Mouse (Mus musculus): ENCODE results near the gene Gosr2. TPM values are rescaled to one million over a fixed set of nuclear protein-coding genes. Genes with fewer than 3 reads are reported as not detected.

Gene Gosr2
- polyA plus RNA-seq (2012; rRNA removed): 86.5 and 87.4 TPM in 2 replicates

DNA sequence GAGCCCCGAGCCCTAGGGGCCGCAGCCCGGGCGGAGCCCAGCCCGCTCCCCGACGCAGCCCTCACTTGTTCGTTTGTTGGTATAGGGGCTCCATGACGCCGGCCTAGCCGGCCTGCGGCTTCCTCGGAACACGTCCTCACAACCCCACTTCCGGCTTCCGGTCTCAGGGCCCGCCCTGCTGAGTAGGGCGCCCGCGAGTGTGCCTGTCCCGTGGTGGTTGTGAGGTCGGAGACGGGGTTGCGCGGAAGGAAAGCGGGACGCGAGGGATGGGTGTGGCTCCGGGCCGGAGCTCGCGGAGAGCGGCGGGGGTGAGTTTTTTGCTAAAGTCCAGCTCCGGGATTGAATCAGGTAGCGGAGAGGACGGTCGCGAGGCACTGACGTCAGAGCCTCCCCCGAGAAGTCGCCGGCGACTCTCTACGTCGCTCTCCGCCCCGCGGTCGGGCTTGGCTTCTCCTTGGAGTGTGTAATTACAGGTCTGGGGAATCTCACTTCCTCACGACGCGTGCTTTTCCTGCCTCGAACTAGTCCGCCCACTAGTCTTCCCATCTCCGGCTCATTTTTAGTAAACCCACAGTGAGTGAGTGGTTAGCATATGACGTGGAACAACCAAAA lies at the start of gene Gosr2:
Gene Gosr2, minus strand, starts transcription at position 334 of the 612 bp plus-strand sequence.
- TF ChIP-seq CTCF (IDR thresholded peaks at IDR 0.05; ENCODE audit: borderline replicate concordance, insufficient read depth, low read depth, low read length) (no peak), POLR2A (IDR thresholded peaks at IDR 0.05; ENCODE audit: borderline replicate concordance, insufficient read depth, low read length) (peak; percentile 69; the same call in 1 of the 2 replicates)
- under 1% methylated on average over 57 of the region's 57 CpGs for WGBS
- Histone ChIP-seq H3K27ac (ENCODE audit: insufficient read depth, low read length) (peak within 1 kb of the TSS; percentile 94), H3K4me3 (replicated peaks; ENCODE audit: insufficient read depth, low read depth, low read length) (peak within 1 kb of the TSS; percentile 87), H3K27me3 (ENCODE audit: control insufficient read depth, insufficient read depth, low read length) (no peaks in the 10 kb centered on the region), H3K4me1 (ENCODE audit: control insufficient read depth, insufficient read depth, low read length) (peaks cover 3% of the 10 kb centered on the region; the same call in 1 of the 2 replicates)
- peak; percentile 90 to 95 for DNase-seq

DNA sequence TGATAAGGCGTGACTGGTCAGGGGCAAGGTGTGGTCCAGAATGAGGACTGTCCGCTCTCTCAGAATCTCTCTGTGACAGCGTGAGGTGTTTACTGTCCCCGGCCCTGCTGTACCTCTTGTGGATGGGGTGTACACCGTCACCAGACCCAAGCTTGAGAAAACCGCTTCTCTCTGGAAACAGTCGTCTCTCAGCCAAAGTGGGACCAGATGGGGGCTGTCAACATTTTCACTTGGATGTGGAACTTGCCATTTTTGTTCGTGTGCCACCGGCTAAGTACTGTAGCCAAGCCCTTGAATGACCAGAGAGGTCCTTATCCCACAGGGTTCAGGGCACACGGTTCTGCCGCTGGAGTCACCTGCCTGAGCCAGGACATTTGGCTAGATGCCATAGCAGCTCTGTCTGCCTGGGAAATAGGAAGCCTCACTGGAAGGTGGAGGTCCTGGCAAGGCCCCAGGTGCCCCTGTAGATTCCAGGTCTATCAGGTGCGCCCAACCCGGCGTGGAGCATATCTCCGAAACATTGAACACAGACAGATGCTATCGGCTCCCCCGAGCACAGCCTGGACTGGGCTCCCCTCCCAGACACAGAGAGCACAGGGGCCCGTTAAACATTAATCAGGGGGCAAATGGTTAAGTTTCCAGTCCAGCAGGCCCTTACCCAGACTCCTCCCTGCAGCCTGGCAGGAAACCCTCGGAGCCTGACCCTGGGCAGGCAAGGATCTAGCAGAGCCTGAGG lies 37.5 kb upstream of the Gosr2 start:
- no peak for TF ChIP-seq CTCF (IDR thresholded peaks at IDR 0.05; ENCODE audit: borderline replicate concordance, insufficient read depth, low read depth, low read length)
- TF ChIP-seq POLR2A (IDR thresholded peaks at IDR 0.05; ENCODE audit: borderline replicate concordance, insufficient read depth, low read length): no peak
- Histone ChIP-seq H3K27ac (ENCODE audit: insufficient read depth, low read length) (no peak overlapping the region), H3K4me3 (replicated peaks; ENCODE audit: insufficient read depth, low read depth, low read length) (no peak overlapping the region), H3K27me3 (ENCODE audit: control insufficient read depth, insufficient read depth, low read length) (no peaks in the 10 kb centered on the region), H3K4me1 (ENCODE audit: control insufficient read depth, insufficient read depth, low read length) (peaks cover 3% of the 10 kb centered on the region; the same call in 1 of the 2 replicates)
- peak in 1 of 2 experiments; percentile 32 for DNase-seq
- WGBS: 38% methylated on average over 19 of the region's 19 CpGs

DNA sequence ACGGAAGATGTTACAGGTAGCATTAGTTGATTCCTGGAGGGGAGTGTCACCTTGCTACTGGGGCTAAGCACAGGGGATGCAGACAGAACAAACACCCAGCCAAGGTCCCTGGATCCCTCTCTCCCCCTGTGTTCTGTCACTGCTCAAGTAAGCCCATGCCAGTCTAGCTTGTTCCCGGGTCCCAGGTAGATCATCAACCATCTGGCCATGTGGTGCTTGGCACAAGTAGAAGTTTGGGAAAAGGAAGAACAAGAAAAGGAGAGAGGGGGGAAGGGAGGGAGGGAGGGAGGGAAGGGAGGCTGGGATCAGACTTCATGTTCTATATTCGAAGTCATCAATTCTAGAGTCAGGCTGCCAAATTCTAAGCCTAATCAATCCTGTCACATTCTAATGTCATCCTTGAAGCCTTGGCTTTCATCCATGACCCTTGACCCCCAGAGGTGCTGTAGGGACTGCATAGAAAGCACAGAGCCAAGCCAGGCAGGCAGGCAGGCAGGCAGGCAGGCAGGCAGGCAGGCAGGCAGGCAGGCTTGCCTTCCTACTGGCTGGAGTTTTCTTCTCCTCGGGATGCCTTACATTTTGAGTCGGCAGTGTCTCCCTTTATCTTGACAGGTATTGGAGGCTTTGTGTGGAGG lies 36.8 kb upstream of the Gosr2 start:
- 42% methylated on average over 5 of the region's 5 CpGs for WGBS
- Histone ChIP-seq H3K27me3 (ENCODE audit: control insufficient read depth, insufficient read depth, low read length) (no peaks in the 10 kb centered on the region), H3K4me1 (ENCODE audit: control insufficient read depth, insufficient read depth, low read length) (peaks cover 3% of the 10 kb centered on the region; the same call in 1 of the 2 replicates), H3K27ac (ENCODE audit: insufficient read depth, low read length) (no peak overlapping the region), H3K4me3 (replicated peaks; ENCODE audit: insufficient read depth, low read depth, low read length) (no peak overlapping the region)
- TF ChIP-seq CTCF (IDR thresholded peaks at IDR 0.05; ENCODE audit: borderline replicate concordance, insufficient read depth, low read depth, low read length) (no peak), POLR2A (IDR thresholded peaks at IDR 0.05; ENCODE audit: borderline replicate concordance, insufficient read depth, low read length) (no peak)
- no peak for DNase-seq

DNA sequence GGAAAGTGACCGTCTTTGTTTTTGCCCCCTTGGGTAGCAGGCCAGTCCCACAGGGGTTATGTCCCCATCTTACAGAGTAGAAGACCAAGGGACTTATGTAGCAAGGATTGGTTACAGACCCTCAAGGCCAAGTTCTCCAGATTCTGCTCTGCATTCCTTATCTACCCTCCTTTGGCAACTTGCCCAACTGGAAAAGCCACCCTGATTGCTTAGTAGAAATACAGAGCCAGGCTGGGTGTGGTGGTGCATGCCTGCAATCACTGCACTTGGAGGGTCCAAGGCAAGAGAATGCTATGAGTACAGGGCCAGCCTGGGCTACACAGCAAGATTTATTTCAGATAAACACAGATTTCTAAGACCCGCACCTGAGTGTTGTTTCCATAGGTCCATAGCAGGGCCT lies 36.3 kb upstream of the Gosr2 start:
- H3K27me3 ChIP-seq (ENCODE audit: control insufficient read depth, insufficient read depth, low read length): no peaks in the 10 kb centered on the region
- WGBS: 97% methylated on average over 2 of the region's 2 CpGs
- TF ChIP-seq CTCF (IDR thresholded peaks at IDR 0.05; ENCODE audit: borderline replicate concordance, insufficient read depth, low read depth, low read length) (no peak), POLR2A (IDR thresholded peaks at IDR 0.05; ENCODE audit: borderline replicate concordance, insufficient read depth, low read length) (no peak)
- H3K4me3 ChIP-seq (replicated peaks; ENCODE audit: insufficient read depth, low read depth, low read length): no peak overlapping the region
- DNase-seq: no peak
- H3K4me1 ChIP-seq (ENCODE audit: control insufficient read depth, insufficient read depth, low read length): peaks cover 3% of the 10 kb centered on the region; the same call in 1 of the 2 replicates
- H3K27ac ChIP-seq (ENCODE audit: insufficient read depth, low read length): no peak overlapping the region

DNA sequence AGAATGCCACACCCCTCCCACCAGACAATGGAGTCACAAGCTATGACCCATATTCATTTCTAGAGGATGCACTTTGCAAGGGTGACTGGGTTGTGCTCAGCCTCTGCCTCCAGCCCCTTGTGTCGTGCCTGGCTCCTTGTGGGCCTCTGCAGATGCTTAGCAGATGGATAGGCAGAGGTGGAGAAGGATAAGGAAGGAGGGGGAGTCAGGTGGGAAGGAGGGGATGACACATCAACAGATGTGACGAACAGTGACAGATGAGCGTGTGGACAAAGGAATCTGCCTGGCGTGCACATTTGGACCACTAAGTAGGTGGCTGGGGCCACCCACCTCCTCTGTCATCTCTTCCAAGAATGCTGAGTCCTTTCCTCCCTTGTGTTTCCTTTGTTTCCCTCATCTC lies 35.4 kb upstream of the Gosr2 start:
- TF ChIP-seq CTCF (IDR thresholded peaks at IDR 0.05; ENCODE audit: borderline replicate concordance, insufficient read depth, low read depth, low read length) (no peak), POLR2A (IDR thresholded peaks at IDR 0.05; ENCODE audit: borderline replicate concordance, insufficient read depth, low read length) (no peak)
- H3K27ac ChIP-seq (ENCODE audit: insufficient read depth, low read length): no peak overlapping the region
- no peak for DNase-seq
- no peak overlapping the region for H3K4me3 ChIP-seq (replicated peaks; ENCODE audit: insufficient read depth, low read depth, low read length)
- no peaks in the 10 kb centered on the region for H3K27me3 ChIP-seq (ENCODE audit: control insufficient read depth, insufficient read depth, low read length)
- 89% methylated on average over 4 of the region's 4 CpGs for WGBS
- H3K4me1 ChIP-seq (ENCODE audit: control insufficient read depth, insufficient read depth, low read length): peaks cover 3% of the 10 kb centered on the region; the same call in 1 of the 2 replicates

DNA sequence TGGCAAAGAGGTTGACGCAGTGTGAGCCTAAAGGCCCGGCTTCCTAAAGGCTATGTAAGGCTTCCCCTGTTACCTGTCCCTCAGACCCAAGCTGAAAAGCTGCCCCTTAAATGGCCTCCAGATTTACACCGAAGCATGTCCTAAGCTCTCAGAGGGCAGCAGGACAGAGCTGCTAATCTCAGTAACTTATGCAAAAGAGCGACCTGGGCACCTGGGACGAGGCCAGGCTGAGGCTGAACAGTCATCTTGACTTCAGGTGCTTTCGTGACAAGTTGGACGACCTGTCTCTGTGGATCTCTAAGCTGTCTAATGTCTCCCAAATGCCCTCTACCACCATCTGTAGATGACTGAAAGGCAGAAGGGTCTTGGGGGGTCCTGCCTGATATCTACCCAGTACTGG lies 34.6 kb upstream of the Gosr2 start:
- no peaks in the 10 kb centered on the region for H3K27me3 ChIP-seq (ENCODE audit: control insufficient read depth, insufficient read depth, low read length)
- DNase-seq: no peak
- H3K4me1 ChIP-seq (ENCODE audit: control insufficient read depth, insufficient read depth, low read length): peaks cover 3% of the 10 kb centered on the region; the same call in 1 of the 2 replicates
- TF ChIP-seq CTCF (IDR thresholded peaks at IDR 0.05; ENCODE audit: borderline replicate concordance, insufficient read depth, low read depth, low read length) (no peak), POLR2A (IDR thresholded peaks at IDR 0.05; ENCODE audit: borderline replicate concordance, insufficient read depth, low read length) (no peak)
- H3K4me3 ChIP-seq (replicated peaks; ENCODE audit: insufficient read depth, low read depth, low read length): no peak overlapping the region
- 92% methylated on average over 7 of the region's 7 CpGs for WGBS
- H3K27ac ChIP-seq (ENCODE audit: insufficient read depth, low read length): no peak overlapping the region

DNA sequence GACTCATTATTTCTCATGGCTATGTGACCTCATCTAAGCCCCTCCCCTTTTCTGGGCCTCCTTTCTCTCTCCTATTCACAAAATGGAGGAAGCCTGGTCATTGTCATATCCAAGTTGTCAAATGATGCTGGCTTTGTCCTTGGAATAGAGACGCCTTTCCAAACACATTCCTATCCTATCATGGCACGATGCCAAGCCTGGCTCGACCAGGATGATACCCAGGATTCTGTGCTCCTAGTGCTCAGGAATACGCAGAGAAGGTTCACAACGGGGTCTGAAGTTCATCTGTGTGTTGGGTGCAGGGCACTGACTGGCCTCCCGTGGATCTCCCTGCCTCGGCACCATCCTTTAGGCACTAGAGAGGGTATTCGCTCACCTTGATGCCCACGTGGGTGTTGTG lies 33.9 kb upstream of the Gosr2 start:
- 71% methylated on average over 9 of the region's 9 CpGs for WGBS
- Histone ChIP-seq H3K4me1 (ENCODE audit: control insufficient read depth, insufficient read depth, low read length) (peaks cover 3% of the 10 kb centered on the region; the same call in 1 of the 2 replicates), H3K27me3 (ENCODE audit: control insufficient read depth, insufficient read depth, low read length) (no peaks in the 10 kb centered on the region), H3K27ac (ENCODE audit: insufficient read depth, low read length) (no peak overlapping the region), H3K4me3 (replicated peaks; ENCODE audit: insufficient read depth, low read depth, low read length) (no peak overlapping the region)
- no peak for DNase-seq
- TF ChIP-seq CTCF (IDR thresholded peaks at IDR 0.05; ENCODE audit: borderline replicate concordance, insufficient read depth, low read depth, low read length) (no peak), POLR2A (IDR thresholded peaks at IDR 0.05; ENCODE audit: borderline replicate concordance, insufficient read depth, low read length) (no peak)

All from cerebellum, adult 2 months (tissue).